ENCODE assay signal across 15 mouse cellular contexts in the genomic region with DNA sequence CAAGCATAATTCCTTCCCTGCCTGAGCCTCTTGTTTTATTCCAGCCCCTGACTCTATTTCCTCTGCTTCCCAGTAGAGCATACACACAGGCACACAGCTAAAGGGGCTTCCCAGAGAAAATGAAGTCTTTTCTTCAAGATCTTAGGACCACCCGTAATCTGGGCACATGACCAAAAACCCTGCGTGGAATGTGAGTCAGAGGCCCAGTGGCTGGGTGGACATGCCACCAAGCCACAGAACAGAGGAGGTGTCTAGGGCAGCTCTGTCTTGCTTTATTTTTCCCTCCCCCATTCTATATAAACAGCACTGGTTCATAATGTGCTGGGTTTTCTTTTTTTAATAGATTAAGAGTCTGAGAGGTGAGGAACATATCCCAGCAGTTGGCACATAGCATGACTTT.
DNase-seq lines count a peak whose midpoint lies in the region; ATAC-seq lines count a peak whose summit lies in the region.
"Had no signal": no experiment of that assay in that cellular context is flagged by ENCODE, and none has a peak within 500 bp of the region (broad histone marks: within the 10 kb centered on the region; RNA-seq: fewer than 3 reads in every experiment).

No protein-coding gene starts in this region.

- no peaks in the 10 kb centered on the region for H3K27me3 ChIP-seq in lung, embryonic 15.5 days
- H3K27me3 ChIP-seq in forebrain, embryonic 11.5 days (ENCODE audit: control insufficient read depth, insufficient read depth, low read length) = no peaks in the 10 kb centered on the region
- H3K27me3 ChIP-seq in forebrain, embryonic 15.5 days = peaks cover 2% of the 10 kb centered on the region; the same call in 1 of the 2 replicates
- no peaks in the 10 kb centered on the region for H3K27me3 ChIP-seq in midbrain, embryonic 14.5 days (ENCODE audit: control insufficient read depth, insufficient read depth, low read length)

- H3K36me3 ChIP-seq in lung, embryonic 15.5 days = no peaks in the 10 kb centered on the region
- no peaks in the 10 kb centered on the region for H3K36me3 ChIP-seq in forebrain, embryonic 11.5 days (ENCODE audit: control insufficient read depth, insufficient read depth, low read length)
- no peaks in the 10 kb centered on the region for H3K36me3 ChIP-seq in forebrain, embryonic 15.5 days
- H3K36me3 ChIP-seq in midbrain, embryonic 14.5 days (ENCODE audit: control insufficient read depth, insufficient read depth, low read length) = no peaks in the 10 kb centered on the region

- H3K27ac ChIP-seq in lung, embryonic 15.5 days = no peak overlapping the region
- peak overlapping the region; percentile 58 for H3K27ac ChIP-seq in forebrain, embryonic 11.5 days (ENCODE audit: low read depth, low read length)
- H3K27ac ChIP-seq in forebrain, embryonic 15.5 days (replicated peaks) = peak overlapping the region; percentile 91
- H3K27ac ChIP-seq in midbrain, embryonic 14.5 days (replicated peaks; ENCODE audit: low read depth, low read length) = peak overlapping the region; percentile 10
- H3K27ac ChIP-seq: gastrocnemius, adult 2 months; heart, adult 2 months; kidney, postnatal 0 days had no signal

- 22% methylated on average over 2 of the region's 2 CpGs for WGBS in lung, embryonic 15.5 days
- 58% methylated on average over 2 of the region's 2 CpGs for WGBS in forebrain, embryonic 11.5 days
- WGBS in forebrain, embryonic 15.5 days = 22% methylated on average over 2 of the region's 2 CpGs
- 58% methylated on average over 2 of the region's 2 CpGs for WGBS in midbrain, embryonic 14.5 days

- no peaks in the 10 kb centered on the region for H3K9me3 ChIP-seq in lung, embryonic 15.5 days
- H3K9me3 ChIP-seq in forebrain, embryonic 11.5 days (ENCODE audit: control insufficient read depth, low read length) = no peaks in the 10 kb centered on the region
- H3K9me3 ChIP-seq in forebrain, embryonic 15.5 days = no peaks in the 10 kb centered on the region
- no peaks in the 10 kb centered on the region for H3K9me3 ChIP-seq in midbrain, embryonic 14.5 days (ENCODE audit: control insufficient read depth, low read length)

- peaks cover 6% of the 10 kb centered on the region; the same call in 1 of the 2 replicates for H3K4me1 ChIP-seq in lung, embryonic 15.5 days
- peaks cover 20% of the 10 kb centered on the region; the same call in 1 of the 2 replicates for H3K4me1 ChIP-seq in forebrain, embryonic 11.5 days (replicated peaks; ENCODE audit: control insufficient read depth, insufficient read depth, low read length)
- peaks cover 55% of the 10 kb centered on the region for H3K4me1 ChIP-seq in forebrain, embryonic 15.5 days
- H3K4me1 ChIP-seq in midbrain, embryonic 14.5 days (ENCODE audit: control insufficient read depth, insufficient read depth, low read length) = peaks cover 34% of the 10 kb centered on the region

- ATAC-seq in lung, embryonic 15.5 days (ENCODE audit: borderline replicate concordance, extremely low read depth, low FRiP score, low TSS enrichment) = 0 out of 2 replicates have a peak, but pooled peaks have one; percentile 31
- no peak for ATAC-seq in forebrain, embryonic 11.5 days (replicated peaks; ENCODE audit: low FRiP score)
- peak; percentile 24 for ATAC-seq in forebrain, embryonic 15.5 days (replicated peaks)
- ATAC-seq in midbrain, embryonic 14.5 days (ENCODE audit: low FRiP score, low TSS enrichment) = no peak
- no peak for ATAC-seq in CD4-positive, CD25-positive, alpha-beta regulatory T cell, adult 4 months

- DNase-seq in lung, postnatal 36 days = no peak
- no peak for DNase-seq in forebrain, embryonic 11.5 days (ENCODE audit: low spot score)
- peak; percentile 48 for DNase-seq in midbrain, embryonic 14.5 days
- no peak for DNase-seq in frontal cortex, postnatal 25 days (ENCODE audit: low spot score in 2 of 2)
- no peak for DNase-seq in kidney, adult 8-10 months
- DNase-seq: adrenal gland, postnatal 14 days; gastrocnemius, adult 2 months; heart, adult 2 months; liver; lung, adult 2 months; thymus, postnatal 36 days had no signal

- no peak overlapping the region for H3K4me2 ChIP-seq in lung, embryonic 15.5 days
- H3K4me2 ChIP-seq in forebrain, embryonic 11.5 days (ENCODE audit: low read depth, low read length, severe bottlenecking) = no peak overlapping the region
- no peak overlapping the region for H3K4me2 ChIP-seq in forebrain, embryonic 15.5 days (replicated peaks)
- H3K4me2 ChIP-seq in midbrain, embryonic 14.5 days (ENCODE audit: low read length) = no peak overlapping the region

- H3K9ac ChIP-seq in lung, embryonic 15.5 days = no peak overlapping the region
- H3K9ac ChIP-seq in forebrain, embryonic 11.5 days (ENCODE audit: low read length) = no peak overlapping the region
- no peak overlapping the region for H3K9ac ChIP-seq in forebrain, embryonic 15.5 days (replicated peaks)
- no peak overlapping the region for H3K9ac ChIP-seq in midbrain, embryonic 14.5 days (replicated peaks; ENCODE audit: low read length)

- no peak overlapping the region for H3K4me3 ChIP-seq in lung, embryonic 15.5 days
- H3K4me3 ChIP-seq in forebrain, embryonic 11.5 days (ENCODE audit: low read depth, low read length) = no peak overlapping the region
- no peak overlapping the region for H3K4me3 ChIP-seq in forebrain, embryonic 15.5 days
- no peak overlapping the region for H3K4me3 ChIP-seq in midbrain, embryonic 14.5 days (replicated peaks; ENCODE audit: low read depth, low read length)
- H3K4me3 ChIP-seq: gastrocnemius, adult 2 months; heart, adult 2 months had no signal

Comparison
In these comparisons a context has a peak if more than half of its experiments do, and no peak if none do; other contexts are left out.
1. ATAC-seq: peak in lung, embryonic 15.5 days (single experiment) and forebrain, embryonic 15.5 days (single experiment); none in forebrain, embryonic 11.5 days (single experiment), midbrain, embryonic 14.5 days (single experiment) and CD4-positive, CD25-positive, alpha-beta regulatory T cell, adult 4 months (single experiment).